Mouse (Mus musculus): Measurements from ENCODE around the gene Pawr.

DNA sequence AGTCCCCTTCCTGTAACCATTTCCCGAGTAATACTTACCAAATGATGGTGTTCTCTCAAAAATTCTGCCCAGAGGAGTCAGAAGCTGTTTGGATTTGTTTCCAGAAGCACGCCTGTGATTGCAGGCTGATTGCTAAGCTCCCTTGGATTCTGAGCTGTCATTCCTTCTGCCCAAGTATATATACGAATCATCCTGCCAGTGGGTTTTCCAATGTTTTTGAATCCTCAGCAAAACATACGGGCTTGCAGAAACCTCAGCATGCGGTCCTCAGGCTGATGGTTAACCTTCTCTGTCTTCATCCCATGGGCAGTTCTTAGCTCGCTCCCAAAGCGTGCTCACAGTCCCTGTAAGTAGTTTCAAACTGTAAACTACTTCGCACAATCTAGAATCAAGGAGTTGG lies 43.9 kb downstream of the Pawr start:
- no peak for TF ChIP-seq ZC3H11A (IDR thresholded peaks at IDR 0.05; ENCODE audit: borderline replicate concordance, low read depth, low read length)
- TF ChIP-seq HCFC1 (IDR thresholded peaks at IDR 0.05; ENCODE audit: borderline replicate concordance, insufficient read depth, low read length), result no peak
- TF ChIP-seq MAFK (IDR thresholded peaks at IDR 0.05; ENCODE audit: insufficient read depth, low read depth, low read length), result no peak
